Mouse (Mus musculus): ENCODE results near the gene Rhpn2.

- TF ChIP-seq CTCF (conservative IDR thresholded peaks at IDR 0.05; ENCODE audit: low read length): no peak
- no peak for TF ChIP-seq NANOG (IDR thresholded peaks at IDR 0.05; ENCODE audit: borderline replicate concordance, low read length)
Measured at GRCm38 (mm10) chr7:35349886-35350684, 16.1 kb downstream of the Rhpn2 start.

Data from E14TG2a.4 (cell line).